Mouse (Mus musculus) lung, postnatal 0 days (tissue): ENCODE data around the gene Perm1.

Experiments
- CTCF ChIP-seq: IDR thresholded peaks from 2 replicates; pipeline ENCODE4 v1.5.1; 2016; ENCODE audit warnings: antibody characterized with exemption, mild to moderate bottlenecking
- EP300 ChIP-seq: IDR thresholded peaks from 2 replicates; pipeline ENCODE4 v1.6.1; 2016; ENCODE audit warnings: antibody characterized with exemption, mild to moderate bottlenecking, control low read depth

DNA sequence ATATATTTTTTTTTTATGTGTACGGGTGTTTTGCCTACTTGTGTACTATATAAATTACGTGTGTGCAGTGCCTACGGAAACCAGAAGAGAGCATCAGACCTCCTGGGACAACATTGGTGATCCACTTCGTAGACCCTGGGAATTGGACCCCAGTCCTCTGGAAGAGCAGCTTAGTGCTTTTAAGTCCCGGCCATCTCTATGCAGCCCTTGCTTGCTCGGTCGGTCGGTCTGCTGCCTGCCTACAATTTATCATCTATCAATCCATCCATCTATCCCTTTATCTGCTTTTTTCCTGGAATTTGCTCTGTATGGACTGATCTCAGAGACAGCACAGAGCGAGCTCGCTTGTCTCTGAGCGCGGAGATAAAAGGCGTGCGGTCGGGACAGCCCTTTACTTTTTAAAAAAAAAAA lies 19.7 kb downstream of the Perm1 start:
- TF ChIP-seq EP300, result no peak
- TF ChIP-seq CTCF, result peak; percentile 46
